Mouse (Mus musculus): ENCODE results near the gene Tmem238. TPM values are rescaled to one million over a fixed set of nuclear protein-coding genes. Genes with fewer than 3 reads are reported as not detected.

Tmem238 gene
- total and polyA plus RNA-seq, 3 experiments: 23.8 to 31.3 TPM; not detected in 1

DNA sequence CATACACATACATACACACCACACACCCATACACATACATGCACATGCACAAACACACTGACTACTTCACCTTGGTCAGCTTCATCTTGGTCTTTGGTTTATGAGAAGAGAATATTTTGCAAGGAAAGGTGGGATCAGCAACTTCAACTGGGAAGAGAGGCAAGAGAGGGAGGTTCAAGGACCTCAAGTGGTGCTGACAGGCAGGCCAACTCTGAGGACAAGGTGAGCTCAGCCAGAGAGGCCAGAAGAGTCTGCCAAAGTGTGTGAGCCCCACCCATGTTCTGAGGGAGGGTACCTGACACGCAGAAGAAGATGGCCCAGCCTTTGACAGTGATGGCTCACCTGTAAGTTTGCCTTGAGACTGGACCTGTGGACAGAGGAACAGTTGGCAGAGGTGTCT, 29.8 kb downstream of the Tmem238 start:
- no peak for TF ChIP-seq USF1 (IDR thresholded peaks at IDR 0.05; ENCODE audit: low read depth, low read length)
- TF ChIP-seq ZC3H11A (IDR thresholded peaks at IDR 0.05; ENCODE audit: low read depth, low read length): no peak
- TF ChIP-seq NELFE (IDR thresholded peaks at IDR 0.05; ENCODE audit: low read depth, low read length): no peak
- TF ChIP-seq UBTF (IDR thresholded peaks at IDR 0.05; ENCODE audit: borderline replicate concordance, insufficient read depth, low read depth, low read length): no peak
- no peak for TF ChIP-seq CHD2 (IDR thresholded peaks at IDR 0.05; ENCODE audit: low read length)
- no peak for TF ChIP-seq MAFK (IDR thresholded peaks at IDR 0.05; ENCODE audit: borderline replicate concordance, low read depth, low read length)
- TF ChIP-seq CHD1 (IDR thresholded peaks at IDR 0.05; ENCODE audit: low read depth, low read length): no peak
- no peak for TF ChIP-seq SMC3 (IDR thresholded peaks at IDR 0.05; ENCODE audit: low read depth, low read length)
- TF ChIP-seq MAX (IDR thresholded peaks at IDR 0.05; ENCODE audit: low read length): no peak
- TF ChIP-seq CTCF (IDR thresholded peaks at IDR 0.05 in 2 of 3, conservative IDR thresholded peaks at IDR 0.05 in 1 of 3; ENCODE audit: control insufficient read depth in 1 of 3, insufficient read depth in 1 of 3, low read depth in 2 of 3, low read length in 3 of 3, poor library complexity in 1 of 3, severe bottlenecking in 1 of 3): no peak
- no peak for TF ChIP-seq MYB (IDR thresholded peaks at IDR 0.05; ENCODE audit: low read depth, low read length)
- no peak for TF ChIP-seq TCF12 (IDR thresholded peaks at IDR 0.05; ENCODE audit: low read depth, low read length)
- TF ChIP-seq MYC (IDR thresholded peaks at IDR 0.05; ENCODE audit: low read depth, low read length): no peak
- Histone ChIP-seq H3K9ac (ENCODE audit: control insufficient read depth, low read depth, low read length, poor library complexity, severe bottlenecking) (no peak overlapping the region), H3K27ac (ENCODE audit: control insufficient read depth, low read depth, low read length) (no peak overlapping the region), H3K36me3 (ENCODE audit: control insufficient read depth in 1 of 2, insufficient read depth in 2 of 2, low read length in 2 of 2) (no peaks in the 10 kb centered on the region), H3K79me2 (ENCODE audit: control insufficient read depth, insufficient read depth, low read length, poor library complexity) (no peaks in the 10 kb centered on the region), H3K9me3 (replicated peaks; ENCODE audit: insufficient read depth, low read length) (no peaks in the 10 kb centered on the region), H3K27me3 (ENCODE audit: control insufficient read depth in 1 of 2, insufficient read depth in 2 of 2, low read length in 2 of 2) (peaks cover 0 to 2% of the 10 kb centered on the region in 2 experiments; a peak in 3 of 4 replicates), H3K4me1 (ENCODE audit: control insufficient read depth in 1 of 2, insufficient read depth in 2 of 2, low read length in 2 of 2) (no peaks in the 10 kb centered on the region), H3K4me3 (ENCODE audit: control insufficient read depth in 1 of 2, insufficient read depth in 1 of 2, low read depth in 2 of 2, low read length in 2 of 2) (no peak overlapping the region)
- no peak for DNase-seq (ENCODE audit: low read depth, low spot score)

DNA sequence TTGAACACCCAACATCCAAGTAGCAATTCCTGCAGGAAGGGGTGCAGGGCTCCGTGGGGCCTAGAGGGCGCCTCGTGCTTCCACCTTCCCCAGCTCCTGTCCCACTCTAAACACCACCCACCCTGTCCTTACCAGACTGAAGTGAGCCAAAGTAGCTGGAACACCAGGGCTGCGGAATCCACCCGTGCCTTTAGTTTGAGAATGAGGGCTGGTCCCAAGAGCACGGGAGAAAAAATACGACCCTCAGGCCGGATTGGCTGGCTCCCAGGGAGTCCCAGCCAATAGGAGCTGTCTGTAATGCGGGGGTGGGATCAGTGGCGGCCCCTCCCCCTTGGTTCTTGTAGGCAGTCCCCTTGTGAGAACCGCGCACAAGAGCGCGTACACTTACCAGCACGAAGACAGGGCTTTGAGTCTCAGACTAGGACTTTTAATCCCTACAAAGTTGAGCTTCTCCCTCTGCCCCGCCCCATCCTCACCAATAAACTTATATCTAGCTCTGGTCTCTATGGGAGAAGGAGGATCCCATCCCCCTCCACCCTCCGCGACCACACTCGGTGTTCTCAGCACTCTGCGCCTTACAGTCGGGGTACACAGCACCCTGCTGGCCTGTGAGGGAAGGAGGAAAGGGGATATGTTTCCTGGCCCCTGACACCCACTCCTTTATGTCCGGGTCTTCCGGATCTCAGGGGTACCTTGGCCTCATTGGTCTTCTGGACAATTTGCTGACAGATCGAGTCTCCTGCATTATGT, 36.5 kb downstream of the Tmem238 start, which contains the start of gene Cox6b2:
TSS of gene Cox6b2 (minus strand) at position 274 of the 750 bp plus-strand sequence.
- TF ChIP-seq MAX (IDR thresholded peaks at IDR 0.05; ENCODE audit: low read length) (peak; percentile 78), MXI1 (IDR thresholded peaks at IDR 0.05; ENCODE audit: low read depth, low read length) (peak; percentile 41; the same call in 1 of the 2 replicates), SIN3A (IDR thresholded peaks at IDR 0.05; ENCODE audit: low read length) (peak; percentile 82), HCFC1 (IDR thresholded peaks at IDR 0.05; ENCODE audit: low read depth, low read length) (peak; percentile 20; the same call in 1 of the 2 replicates), RAD21 (IDR thresholded peaks at IDR 0.05; ENCODE audit: low read depth, low read length) (no peak), ZMIZ1 (IDR thresholded peaks at IDR 0.05; ENCODE audit: low read depth, low read length) (peak; percentile 90), NELFE (IDR thresholded peaks at IDR 0.05; ENCODE audit: low read depth, low read length) (peak; percentile 74), POLR2A (IDR thresholded peaks at IDR 0.05; ENCODE audit: control insufficient read depth in 1 of 2, insufficient read depth in 1 of 2, low read depth in 1 of 2, low read length in 2 of 2, poor library complexity in 1 of 2) (peak; percentile 62 to 92; a peak in 3 of 4 replicates), JUND (IDR thresholded peaks at IDR 0.05; ENCODE audit: low read depth, low read length) (no peak), TBP (IDR thresholded peaks at IDR 0.05; ENCODE audit: low read depth, low read length) (peak; percentile 80), POLR2AphosphoS2 (IDR thresholded peaks at IDR 0.05; ENCODE audit: low read length) (peak; percentile 84; the same call in 1 of the 2 replicates)
- Histone ChIP-seq H3K36me3 (ENCODE audit: control insufficient read depth in 1 of 2, insufficient read depth in 2 of 2, low read length in 2 of 2) (no peaks in the 10 kb centered on the region), H3K4me3 (ENCODE audit: control insufficient read depth in 1 of 2, insufficient read depth in 1 of 2, low read depth in 2 of 2, low read length in 2 of 2) (peak within 1 kb of the TSS; percentile 60 to 94), H3K9me3 (replicated peaks; ENCODE audit: insufficient read depth, low read length) (no peaks in the 10 kb centered on the region), H3K79me2 (ENCODE audit: control insufficient read depth, insufficient read depth, low read length, poor library complexity) (no peaks in the 10 kb centered on the region; the same call in 1 of the 2 replicates), H3K9ac (ENCODE audit: control insufficient read depth, low read depth, low read length, poor library complexity, severe bottlenecking) (peak within 1 kb of the TSS; percentile 65), H3K27me3 (ENCODE audit: control insufficient read depth in 1 of 2, insufficient read depth in 2 of 2, low read length in 2 of 2) (no peaks in the 10 kb centered on the region; a peak in 1 of 4 replicates), H3K4me1 (ENCODE audit: control insufficient read depth in 1 of 2, insufficient read depth in 2 of 2, low read length in 2 of 2) (peaks cover 0 to 8% of the 10 kb centered on the region in 2 experiments; a peak in 3 of 4 replicates), H3K27ac (ENCODE audit: control insufficient read depth, low read depth, low read length) (peak within 1 kb of the TSS; percentile 33)
- peak; percentile 98 for DNase-seq (ENCODE audit: low read depth, low spot score)
